Mouse (Mus musculus): ENCODE measurements at regions not wholly inside any gene's neighbourhood (a gene's known extent, or its start where the extent isn't known, plus 50 kb on each side); places are given as distances from the start of the nearest gene placed in this dataset.

DNA sequence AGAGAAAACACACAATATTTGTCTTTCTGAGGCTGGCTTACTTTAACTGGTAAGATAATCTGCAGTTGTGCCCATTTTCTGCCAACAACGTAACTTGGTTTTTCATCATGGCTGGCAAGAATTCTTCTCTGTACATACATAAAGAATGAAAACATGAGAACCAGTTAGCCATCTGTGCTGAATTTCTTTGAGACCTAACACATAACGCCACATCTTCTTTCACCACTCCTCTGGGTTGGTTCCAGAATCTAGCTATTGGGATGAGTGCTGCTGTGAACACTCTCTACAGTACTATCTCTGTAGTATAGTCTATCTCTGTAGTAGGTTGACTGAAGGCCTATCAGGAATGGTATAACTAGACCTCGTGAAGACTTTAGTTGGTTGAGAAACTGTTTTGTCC lies 132.1 kb downstream of the 1700020N01Rik start:
- no peak for DNase-seq

DNA sequence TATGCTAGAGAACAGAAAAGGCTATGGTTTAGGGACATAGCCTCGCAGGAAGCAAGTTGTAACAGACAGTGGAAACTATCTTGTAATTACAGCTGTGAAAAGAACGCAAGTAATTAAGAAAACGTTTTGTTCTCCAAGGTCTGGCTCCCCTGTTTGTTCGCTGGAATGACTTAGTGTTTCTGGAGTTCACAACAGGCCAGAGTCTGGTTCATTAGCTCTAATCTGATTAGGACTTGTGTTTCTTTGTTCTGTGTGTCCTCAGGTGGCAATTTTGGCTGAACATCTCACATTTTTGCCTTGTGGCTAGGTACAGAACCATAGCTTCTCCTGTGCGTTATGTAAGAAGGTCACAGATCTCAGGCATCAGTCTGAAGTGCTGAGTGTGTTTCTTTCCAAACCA lies 141.7 kb upstream of the Sgk1 start:
- DNase-seq = no peak

DNA sequence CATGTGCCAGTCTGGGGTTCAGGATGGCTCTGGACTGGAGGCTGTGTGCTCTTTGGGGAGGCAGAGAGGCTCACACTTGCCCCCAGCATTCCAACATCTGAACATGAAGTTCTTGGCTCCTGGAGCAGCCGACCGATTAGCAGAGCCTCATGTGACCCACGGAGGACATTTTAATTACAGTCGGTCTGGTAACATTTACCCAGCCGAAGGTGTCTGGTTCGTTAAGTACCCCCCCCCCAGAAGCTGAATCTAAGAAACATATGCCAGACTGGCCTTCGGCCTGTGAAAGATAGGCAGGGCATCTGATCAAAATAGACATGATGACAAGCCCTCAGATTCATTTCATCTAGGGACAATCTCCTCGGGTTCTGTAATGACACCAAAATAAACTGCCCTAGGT lies 140.4 kb upstream of the Sgk1 start:
- DNase-seq = peak; percentile 79

DNA sequence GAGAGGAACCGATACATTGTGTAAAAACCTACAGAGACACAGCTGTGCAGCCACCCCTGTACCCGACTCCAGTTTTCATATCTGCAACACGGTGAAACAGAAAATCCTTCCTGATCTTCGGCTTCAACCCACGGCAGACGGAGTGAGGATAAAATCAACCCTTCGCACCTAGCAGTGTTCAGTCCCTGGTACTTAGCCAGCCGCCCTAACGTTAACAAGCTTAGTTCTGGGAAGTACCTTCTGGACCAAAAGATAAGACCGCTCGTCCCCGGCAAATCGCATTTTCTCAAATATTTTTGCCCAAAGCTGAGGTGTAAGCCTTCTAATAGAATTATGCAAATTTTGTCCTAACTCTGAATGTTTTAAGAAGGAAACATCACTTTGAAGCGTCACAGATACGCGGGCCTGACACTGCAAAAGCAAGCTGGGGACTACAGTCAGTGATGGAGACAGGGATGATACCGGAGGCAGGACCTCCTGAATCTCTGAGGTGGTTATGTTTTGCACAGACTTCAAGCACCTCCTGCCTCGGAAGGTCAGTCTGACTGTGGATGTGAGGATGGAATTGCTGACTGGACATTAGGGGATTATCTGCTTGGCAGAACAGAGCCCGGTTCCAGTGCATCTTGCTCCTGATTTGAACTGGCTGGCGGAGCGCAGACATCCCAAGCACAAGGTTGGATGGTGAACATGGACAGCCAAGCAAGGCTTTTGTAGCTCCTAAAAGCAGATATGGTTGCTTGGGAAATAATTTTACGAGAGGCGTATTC lies 139.8 kb upstream of the Sgk1 start:
- DNase-seq = peak; percentile 63

DNA sequence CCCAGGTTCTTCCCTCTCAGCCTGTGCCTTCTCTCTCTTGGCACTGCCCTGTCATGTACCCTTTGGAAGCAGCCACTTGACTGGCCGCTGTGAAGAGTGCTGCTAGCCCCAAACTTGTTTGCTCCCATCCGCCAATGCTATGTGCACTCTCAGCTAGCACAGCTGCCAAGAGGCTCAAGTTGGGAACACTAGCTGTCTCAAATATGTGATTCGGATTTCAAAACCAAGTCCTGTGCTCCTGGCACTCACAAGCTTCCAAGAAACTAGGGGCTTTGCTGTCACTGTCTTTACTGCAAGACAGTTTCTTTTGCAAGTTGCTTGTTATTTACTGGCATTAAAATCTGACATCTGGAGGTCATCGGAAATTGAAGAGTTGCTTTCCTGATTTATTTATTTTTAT lies 138.6 kb upstream of the Sgk1 start:
- peak; percentile 88 for DNase-seq

DNA sequence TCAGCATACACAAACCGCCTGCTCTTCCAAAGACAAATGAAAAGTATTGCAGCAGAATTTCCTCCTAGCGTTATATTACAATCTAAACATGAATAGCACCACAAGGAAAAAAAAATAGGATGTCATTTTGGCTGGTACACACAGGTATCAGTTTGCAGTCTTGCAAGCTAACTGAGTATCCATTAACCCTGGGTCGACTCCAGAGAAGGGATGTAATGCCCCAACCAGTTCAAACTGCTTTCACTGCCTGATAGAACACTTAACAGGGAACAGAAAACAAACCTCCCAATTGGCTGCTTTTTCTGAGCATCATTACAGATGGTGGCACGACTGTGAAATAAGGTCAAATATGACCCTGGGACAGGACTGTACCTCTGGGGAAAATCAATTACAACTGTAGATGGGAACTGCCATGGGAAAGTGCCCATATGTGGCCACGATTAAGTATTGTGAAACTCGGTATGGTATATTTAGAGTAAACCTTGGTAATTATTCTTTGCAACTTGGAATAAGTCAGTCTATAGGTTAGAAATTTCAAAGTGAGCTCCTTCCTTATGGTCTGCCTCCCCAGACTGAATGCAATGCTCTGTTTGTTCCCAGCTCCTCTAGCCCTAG lies 137.5 kb upstream of the Sgk1 start:
- DNase-seq = peak; percentile 64

DNA sequence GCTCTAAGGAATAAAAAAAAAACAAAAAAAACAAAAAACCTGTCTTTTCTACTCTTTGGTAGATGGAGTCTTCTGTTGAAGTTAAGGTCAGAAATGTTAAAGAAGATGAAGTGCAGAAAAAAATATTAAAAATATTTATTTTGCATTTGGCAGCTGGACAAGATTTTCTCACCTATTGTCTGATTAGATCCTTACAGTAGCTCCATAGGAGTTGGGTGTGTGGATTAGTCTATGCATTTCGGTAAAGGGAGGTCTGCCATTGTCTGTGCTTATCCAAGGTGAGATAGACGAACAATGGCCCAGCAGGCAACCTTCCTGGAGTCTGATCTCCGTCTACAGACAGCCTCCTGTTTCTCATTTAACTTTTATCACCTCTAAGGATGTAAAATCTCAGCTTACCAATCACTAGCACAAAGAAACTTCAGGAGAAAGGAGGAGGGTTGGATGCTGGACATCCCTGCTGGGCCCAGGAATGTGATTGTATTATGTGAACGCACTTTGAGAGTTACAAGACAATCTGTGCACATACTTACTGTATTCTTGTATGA lies 136.0 kb upstream of the Sgk1 start:
- no peak for DNase-seq

DNA sequence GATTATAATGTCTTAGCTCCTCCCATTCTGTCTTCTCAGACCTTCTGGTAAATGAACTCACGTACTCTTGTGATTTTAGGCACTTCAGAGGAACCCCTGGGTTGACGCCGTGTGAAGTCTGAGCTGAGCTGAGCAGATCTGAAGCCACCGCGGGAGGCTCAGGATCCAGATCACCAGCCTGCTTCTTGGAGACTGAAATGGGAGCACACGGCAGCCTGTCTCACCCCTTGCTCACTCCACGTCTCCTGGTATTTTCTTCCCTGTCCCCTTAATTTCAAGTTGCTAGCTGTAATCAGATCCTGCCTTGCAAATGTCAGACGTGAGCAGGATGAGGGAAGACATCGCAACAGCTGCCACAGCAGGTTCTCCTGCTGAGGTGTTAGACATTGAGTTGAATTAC lies 135.3 kb upstream of the Sgk1 start:
- peak; percentile 59 for DNase-seq

DNA sequence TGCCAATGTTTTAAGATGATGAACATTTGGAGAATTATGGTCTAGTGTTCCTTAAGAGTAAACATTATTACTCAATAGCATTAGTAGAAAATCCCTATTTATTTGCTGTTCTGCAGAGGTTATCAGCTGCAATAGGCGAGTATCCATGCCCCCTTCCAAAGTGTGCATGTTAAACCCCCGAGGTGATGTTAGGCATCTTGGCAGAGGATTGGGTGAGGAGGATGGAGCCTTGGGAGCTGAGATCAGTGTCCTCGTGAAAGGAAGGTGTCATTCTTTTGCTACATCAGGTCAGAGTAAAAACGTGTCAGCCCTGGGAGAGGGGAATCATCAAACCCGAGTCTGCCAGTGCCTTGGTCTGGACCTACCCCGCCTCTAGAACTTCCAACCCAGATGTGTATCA lies 130.7 kb upstream of the Sgk1 start:
- no peak for DNase-seq

DNA sequence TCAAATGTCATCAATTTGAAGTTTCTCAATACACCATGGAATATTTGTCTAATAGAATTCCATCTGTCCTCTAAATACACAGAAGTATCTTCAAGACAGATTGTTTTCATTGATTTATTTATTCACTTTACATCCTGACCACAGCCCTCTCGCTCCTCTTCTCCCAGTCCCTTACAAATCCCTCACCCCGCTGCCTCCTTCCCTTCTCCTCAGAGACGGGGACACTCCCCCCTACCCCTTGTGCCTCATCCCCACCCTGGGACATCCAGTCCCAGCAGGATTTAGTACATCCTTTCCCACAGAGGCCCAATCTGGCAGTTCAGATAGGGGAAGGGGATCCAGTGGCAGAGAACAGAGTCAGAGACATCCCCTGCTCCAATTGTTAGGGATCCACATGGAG lies 129.6 kb upstream of the Sgk1 start:
- DNase-seq = no peak

DNA sequence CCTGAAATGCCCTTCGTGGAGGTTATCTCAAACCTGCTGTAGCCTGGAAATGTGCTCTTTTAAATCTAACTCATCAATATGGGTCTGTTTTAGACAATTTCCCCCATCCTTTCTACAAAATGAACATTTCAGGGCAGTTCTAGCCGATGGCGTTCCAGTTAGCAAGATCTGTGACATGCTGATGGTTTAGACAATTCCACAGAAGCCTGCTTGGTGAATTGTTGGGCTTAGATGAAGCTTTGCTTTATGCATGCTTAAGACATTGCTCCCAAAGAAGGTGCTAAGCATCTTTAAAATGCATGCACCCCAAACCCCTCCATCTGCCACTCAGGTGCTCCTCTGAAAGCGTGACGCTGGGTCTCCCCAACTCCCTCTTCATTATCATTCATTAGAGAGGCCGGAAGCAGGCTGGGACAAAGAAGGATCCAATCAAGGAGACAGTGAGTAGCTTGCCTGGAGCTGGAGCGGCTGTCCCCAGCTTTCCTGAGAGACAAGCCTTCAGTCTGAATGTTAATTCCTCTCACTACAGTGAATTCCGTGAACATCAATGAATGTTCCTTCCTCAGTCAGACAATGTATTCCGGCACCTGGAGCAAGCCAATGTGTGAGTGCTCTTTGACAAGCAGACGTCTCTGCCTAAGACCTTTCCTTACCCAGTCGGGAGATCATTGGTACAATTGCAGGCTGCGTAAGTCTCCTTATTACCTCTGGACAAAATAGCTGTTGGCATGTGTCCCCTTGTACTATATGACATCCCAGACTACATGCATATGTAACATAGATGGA lies 127.0 kb upstream of the Sgk1 start:
- DNase-seq = no peak

DNA sequence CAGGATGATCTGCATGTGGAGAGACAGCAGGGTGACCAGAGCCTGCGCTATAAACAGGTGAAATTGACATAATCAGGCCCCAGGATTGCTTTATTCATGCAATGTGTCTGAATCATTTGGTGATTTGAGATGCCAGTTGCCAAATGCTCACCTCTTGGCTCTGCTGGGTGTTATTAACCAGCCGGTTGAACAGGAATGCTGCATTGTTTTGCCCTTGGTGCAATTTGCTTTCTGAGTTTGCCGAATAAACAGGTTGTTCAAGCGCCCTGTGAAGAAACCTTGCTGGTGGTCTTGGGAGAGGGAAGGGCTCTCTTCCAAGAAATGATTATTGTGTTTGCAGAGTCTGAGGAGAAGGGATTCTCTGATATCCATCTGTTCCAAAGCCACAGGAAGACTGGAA lies 126.3 kb upstream of the Sgk1 start:
- DNase-seq = no peak

DNA sequence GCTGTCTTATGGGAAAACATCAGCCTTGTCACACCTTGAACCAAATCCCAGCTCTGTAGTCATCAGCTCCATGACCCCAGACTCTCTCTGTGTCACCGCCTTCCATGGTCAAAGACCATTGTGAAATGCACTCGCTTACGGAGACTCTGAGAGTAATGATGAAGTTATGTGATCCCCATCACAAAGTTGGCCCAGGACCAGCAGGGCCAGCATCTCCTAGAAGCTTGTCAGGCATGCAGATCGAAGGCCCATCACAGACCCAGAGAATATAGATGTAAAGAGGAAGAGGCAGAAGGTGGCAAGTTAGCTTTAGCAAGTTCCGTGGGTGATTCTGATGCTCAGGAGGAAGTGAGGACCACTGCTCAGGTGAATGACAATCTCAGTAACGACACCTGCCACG lies 125.2 kb upstream of the Sgk1 start:
- DNase-seq = no peak

DNA sequence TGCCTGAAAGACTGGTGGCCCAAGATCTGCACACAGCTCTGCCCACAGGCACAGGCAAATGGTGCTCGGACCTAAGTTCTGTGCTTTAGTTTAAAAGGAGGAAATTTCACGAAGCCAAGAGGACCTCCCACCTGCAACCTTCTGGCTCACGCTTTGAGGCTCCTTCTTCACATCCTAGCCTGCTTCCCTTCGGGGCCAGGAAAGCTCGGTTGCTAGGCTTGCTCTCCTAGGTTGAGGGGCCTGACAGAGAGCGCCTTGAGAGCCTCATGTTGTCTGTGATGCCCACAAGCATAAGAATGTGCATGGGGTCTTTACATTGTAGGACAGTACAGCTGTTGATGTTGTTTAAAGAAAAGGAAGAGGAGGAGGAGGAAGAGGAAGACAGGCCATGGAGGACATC lies 123.9 kb upstream of the Sgk1 start:
- DNase-seq = no peak

DNA sequence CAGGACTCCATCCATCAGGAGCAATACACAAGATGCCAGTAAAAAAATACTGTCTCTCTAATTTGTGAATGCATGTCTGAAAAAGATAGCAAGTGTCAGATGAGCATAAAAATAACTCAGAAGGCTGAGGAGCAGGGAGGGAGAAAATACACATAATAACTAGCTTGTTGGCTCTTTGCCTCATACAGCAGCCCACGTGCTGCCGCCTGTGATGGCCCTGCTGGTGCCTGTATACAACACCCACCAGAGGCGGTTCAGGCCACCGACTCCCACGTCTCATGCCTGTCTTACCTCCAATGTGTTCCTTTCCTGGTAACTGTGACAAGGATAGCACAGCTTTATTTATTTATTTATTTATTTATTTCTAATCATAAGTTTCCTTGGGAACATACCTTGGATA lies 119.5 kb upstream of the Sgk1 start:
- no peak for DNase-seq

DNA sequence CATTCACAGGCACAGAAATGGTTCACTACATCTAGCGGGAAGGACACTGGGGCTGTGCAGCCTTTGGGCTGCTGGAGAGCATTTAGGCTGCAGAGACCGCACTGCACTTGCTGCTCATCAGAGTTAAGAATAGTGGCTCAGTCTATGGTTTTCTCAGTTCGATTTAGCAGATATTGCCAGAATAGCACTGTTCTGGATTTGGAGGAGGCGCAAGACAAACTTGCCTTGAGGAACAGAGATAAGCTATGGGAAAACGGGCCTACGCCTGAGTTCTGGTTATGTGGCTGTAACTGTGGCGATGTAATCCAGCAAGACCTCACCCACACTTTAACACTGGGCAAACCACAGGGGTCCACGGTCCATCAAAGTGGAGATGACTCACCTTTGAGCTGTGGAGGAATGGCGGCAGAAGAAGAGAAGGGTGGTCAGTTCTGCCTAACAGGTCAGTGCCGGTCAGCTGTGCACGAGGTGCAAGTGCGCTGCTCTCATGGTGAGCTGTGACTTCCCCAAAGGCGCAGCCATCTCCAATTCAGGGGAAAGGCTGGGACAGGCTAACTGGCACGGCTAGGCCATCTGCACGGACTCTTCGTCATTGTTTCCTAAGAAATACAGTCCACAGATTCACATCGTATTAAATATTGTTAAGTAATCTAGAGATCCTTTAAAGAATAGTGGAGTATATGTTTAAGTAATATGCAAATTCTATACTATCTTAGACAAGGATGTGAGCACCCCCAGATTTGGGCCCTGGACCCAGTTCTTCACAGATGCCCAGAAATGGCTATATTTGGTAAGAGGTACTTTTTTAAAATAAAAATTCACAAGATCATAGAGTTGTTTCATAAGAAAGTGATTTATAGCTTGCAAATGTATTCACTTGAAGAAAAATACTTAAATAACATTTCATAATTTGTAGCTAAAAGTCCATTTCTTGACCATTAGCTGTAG lies 118.7 kb upstream of the Sgk1 start:
- no peak for DNase-seq

DNA sequence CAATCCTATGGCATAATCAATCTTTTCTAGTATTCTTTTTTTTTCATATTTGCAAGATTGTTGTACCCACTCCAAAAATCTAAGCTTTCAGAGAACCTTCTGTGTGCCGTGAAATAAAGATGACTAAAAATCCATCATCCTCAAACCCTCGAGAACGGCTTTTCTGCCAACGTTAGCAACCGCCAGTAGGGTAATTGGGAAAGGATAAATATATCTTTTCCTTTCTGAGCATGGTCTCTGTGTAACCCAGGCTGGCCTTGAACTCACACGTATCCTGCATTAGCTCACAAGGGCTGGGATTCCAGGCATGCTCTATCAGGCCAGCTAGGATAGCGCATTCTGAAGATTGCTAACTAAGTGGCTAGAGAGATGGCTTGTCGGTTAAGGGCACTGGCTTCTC lies 117.9 kb upstream of the Sgk1 start:
- DNase-seq = no peak

DNA sequence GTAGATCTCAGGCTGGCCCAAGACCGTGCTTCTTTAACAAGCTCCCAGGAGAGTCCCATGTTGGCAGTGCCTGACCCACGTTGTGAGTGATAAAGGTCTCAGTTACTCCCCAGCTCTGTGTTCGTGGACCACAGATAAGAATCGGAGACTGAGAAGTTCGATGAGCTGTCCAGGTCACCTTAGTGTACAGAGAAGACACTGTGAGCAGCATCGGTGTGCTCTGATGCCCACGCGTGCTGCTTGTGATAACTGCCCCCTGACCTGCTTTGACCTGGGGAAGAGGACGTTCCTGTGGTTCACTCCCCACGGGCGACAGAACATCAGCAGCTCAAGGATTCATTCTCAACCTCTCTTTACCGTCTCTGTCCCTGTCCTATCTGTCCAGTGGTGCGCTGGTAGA lies 117.1 kb upstream of the Sgk1 start:
- DNase-seq = no peak

DNA sequence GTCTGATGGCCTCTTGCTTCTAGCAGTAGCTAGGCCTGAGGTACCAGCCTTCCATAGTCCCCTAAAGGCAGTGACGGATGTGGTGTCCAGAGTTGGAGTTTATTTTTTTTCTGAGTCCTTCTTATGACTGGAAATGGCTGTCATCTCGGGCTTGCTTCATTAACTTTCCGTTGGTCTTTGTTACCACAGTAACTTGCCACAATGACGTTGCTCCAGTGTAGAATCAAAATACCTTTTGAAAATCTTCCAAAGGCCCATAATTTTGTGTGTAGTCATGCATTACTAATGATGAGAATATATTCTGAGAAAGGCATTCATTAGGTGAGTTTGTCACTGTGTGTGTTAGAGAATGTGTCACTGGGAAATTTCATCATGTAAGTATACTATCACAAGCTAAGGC lies 108.4 kb upstream of the Sgk1 start:
- no peak for DNase-seq

DNA sequence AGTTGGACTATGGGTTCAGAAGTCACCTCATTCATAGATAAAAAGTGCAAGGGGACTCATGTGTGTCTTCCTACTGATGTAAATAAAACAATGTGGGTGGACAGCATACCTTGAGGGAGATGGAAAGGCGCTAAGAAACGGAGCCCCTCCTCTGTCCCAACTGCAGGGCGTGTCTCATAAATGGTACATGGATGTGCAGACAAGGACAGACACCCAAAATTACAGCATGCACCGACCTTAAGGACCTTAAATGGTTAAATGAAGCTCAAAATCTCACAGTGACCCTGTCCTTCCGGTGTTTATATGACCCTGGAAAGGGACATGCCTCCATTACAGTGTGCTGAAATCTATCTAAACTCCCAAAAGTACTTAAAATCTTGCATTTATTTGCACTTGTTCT lies 106.5 kb upstream of the Sgk1 start:
- DNase-seq = no peak

DNA sequence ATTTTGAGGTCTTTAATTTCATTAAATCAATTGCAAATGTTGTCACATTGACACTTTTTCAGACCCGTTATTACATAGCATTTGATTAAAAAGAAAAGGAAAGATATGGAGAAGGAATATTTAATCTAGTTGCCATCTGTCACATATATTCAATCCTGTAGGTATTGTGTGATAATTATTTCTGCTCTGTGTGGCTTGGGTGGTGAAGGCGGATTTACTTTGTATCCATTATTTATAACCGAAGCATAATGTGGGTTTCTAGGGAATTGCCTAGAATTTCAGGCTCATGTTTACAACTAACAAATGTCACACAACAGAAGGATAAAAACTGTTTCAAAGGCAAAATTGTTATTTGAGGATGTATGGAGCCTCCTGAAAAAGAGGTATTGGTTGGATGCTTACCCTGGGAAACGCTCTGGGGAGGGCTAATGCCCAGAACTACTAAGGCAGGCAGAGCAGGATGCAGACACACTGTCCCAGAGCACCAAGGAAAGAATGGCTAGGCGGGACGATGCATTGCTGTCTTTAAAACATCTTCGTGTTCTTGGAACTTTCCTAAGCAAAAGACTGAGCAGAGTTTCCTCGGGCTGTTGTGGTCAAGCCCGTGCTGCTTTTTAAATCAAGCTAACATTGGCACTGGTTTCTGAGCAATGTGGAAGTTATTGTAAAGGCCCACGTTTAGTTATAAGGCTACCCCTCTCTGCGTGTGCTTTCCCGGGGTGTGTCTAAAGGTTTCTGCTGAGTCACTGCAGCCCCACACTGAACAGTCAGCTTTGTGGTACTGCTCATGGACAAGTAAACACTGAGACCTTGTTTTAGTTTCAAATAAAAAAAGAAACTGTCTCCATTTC lies 105.8 kb upstream of the Sgk1 start:
- DNase-seq = no peak

All from gastrocnemius, postnatal 25 days (tissue).